Comparison of ENCODE assay signal across 9 mouse cellular contexts in genomic region chr11:108961651-108962065, GRCm38 (mm10). TPM values are rescaled to one million over a fixed set of nuclear protein-coding genes. Genes with fewer than 3 reads are reported as not detected.
A peak's percentile ranks its signal among the peaks of the same experiment; 100 is the strongest.
DNase-seq lines count a peak whose midpoint lies in the region; ATAC-seq lines count a peak whose summit lies in the region.
"Had no signal": no experiment of that assay in that cellular context is flagged by ENCODE, and none has a peak within 500 bp of the region (broad histone marks: within the 10 kb centered on the region; RNA-seq: fewer than 3 reads in every experiment).

No protein-coding gene starts in this region.

- no peaks in the 10 kb centered on the region for H3K9me3 ChIP-seq in forebrain, embryonic 10.5 days
- no peaks in the 10 kb centered on the region for H3K9me3 ChIP-seq in forebrain, embryonic 15.5 days
- H3K9me3 ChIP-seq in hindbrain, embryonic 16.5 days (ENCODE audit: control insufficient read depth, low read length): no peaks in the 10 kb centered on the region
- no peaks in the 10 kb centered on the region for H3K9me3 ChIP-seq in midbrain, embryonic 11.5 days (ENCODE audit: control insufficient read depth, low read length)

- ATAC-seq in forebrain, embryonic 15.5 days (replicated peaks): no peak
- ATAC-seq in hindbrain, embryonic 16.5 days: no peak
- no peak for ATAC-seq in midbrain, embryonic 11.5 days (ENCODE audit: low FRiP score)

- H3K4me1 ChIP-seq in forebrain, embryonic 10.5 days: peaks cover 33% of the 10 kb centered on the region
- no peaks in the 10 kb centered on the region for H3K4me1 ChIP-seq in forebrain, embryonic 15.5 days
- H3K4me1 ChIP-seq in hindbrain, embryonic 16.5 days (ENCODE audit: control insufficient read depth, insufficient read depth, low read depth, low read length): peaks cover 8% of the 10 kb centered on the region; the same call in 1 of the 2 replicates
- peaks cover 6% of the 10 kb centered on the region; the same call in 1 of the 2 replicates for H3K4me1 ChIP-seq in midbrain, embryonic 11.5 days (ENCODE audit: control insufficient read depth, insufficient read depth, low read length)

- H3K36me3 ChIP-seq in forebrain, embryonic 10.5 days (replicated peaks): no peaks in the 10 kb centered on the region
- H3K36me3 ChIP-seq in forebrain, embryonic 15.5 days: no peaks in the 10 kb centered on the region
- H3K36me3 ChIP-seq in hindbrain, embryonic 16.5 days (ENCODE audit: control insufficient read depth, insufficient read depth, low read length): no peaks in the 10 kb centered on the region
- H3K36me3 ChIP-seq in midbrain, embryonic 11.5 days (ENCODE audit: control insufficient read depth, insufficient read depth, low read length): no peaks in the 10 kb centered on the region

- no peaks in the 10 kb centered on the region for H3K27me3 ChIP-seq in forebrain, embryonic 10.5 days (ENCODE audit: poor library complexity, severe bottlenecking)
- no peaks in the 10 kb centered on the region for H3K27me3 ChIP-seq in forebrain, embryonic 15.5 days
- no peaks in the 10 kb centered on the region for H3K27me3 ChIP-seq in hindbrain, embryonic 16.5 days (replicated peaks; ENCODE audit: control insufficient read depth, insufficient read depth, low read length)
- H3K27me3 ChIP-seq in midbrain, embryonic 11.5 days (ENCODE audit: control insufficient read depth, insufficient read depth, low read length): no peaks in the 10 kb centered on the region

- H3K9ac ChIP-seq in forebrain, embryonic 15.5 days (replicated peaks): no peak overlapping the region
- no peak overlapping the region for H3K9ac ChIP-seq in hindbrain, embryonic 16.5 days (ENCODE audit: low read depth, low read length)
- no peak overlapping the region for H3K9ac ChIP-seq in midbrain, embryonic 11.5 days (ENCODE audit: low read length)

- peak overlapping the region; percentile 20 for H3K4me3 ChIP-seq in forebrain, embryonic 10.5 days
- no peak overlapping the region for H3K4me3 ChIP-seq in forebrain, embryonic 15.5 days
- no peak overlapping the region for H3K4me3 ChIP-seq in hindbrain, embryonic 16.5 days (ENCODE audit: low read length)
- H3K4me3 ChIP-seq in midbrain, embryonic 11.5 days (ENCODE audit: low read depth, low read length): no peak overlapping the region

- WGBS in forebrain, embryonic 10.5 days: 4% methylated on average over 11 of the region's 11 CpGs
- WGBS in forebrain, embryonic 15.5 days: 3% methylated on average over 11 of the region's 11 CpGs
- WGBS in hindbrain, embryonic 16.5 days: 5% methylated on average over 11 of the region's 11 CpGs
- WGBS in midbrain, embryonic 11.5 days: 2% methylated on average over 11 of the region's 11 CpGs

- no peak overlapping the region for H3K4me2 ChIP-seq in forebrain, embryonic 15.5 days (replicated peaks)
- peak overlapping the region; percentile 3; the same call in 1 of the 2 replicates for H3K4me2 ChIP-seq in hindbrain, embryonic 16.5 days (ENCODE audit: low read length)
- peak overlapping the region; percentile 33; the same call in 1 of the 2 replicates for H3K4me2 ChIP-seq in midbrain, embryonic 11.5 days

- no peak for DNase-seq in forebrain, embryonic 10.5 days (ENCODE audit: extremely low spot score, low spot score)
- DNase-seq in embryo, embryonic 10.5 days (ENCODE audit: low spot score): peak; percentile 67
- peak; percentile 90 for DNase-seq in midbrain, embryonic 11.5 days (ENCODE audit: low spot score, missing footprints)
- no peak for DNase-seq in thymus, adult 18-20 months
- DNase-seq in layer of hippocampus, adult 9-11 months: no peak
- no peak for DNase-seq in left cerebral cortex, adult 9 months (ENCODE audit: low spot score in 2 of 2)
- DNase-seq: heart, postnatal 14 days had no signal

- H3K27ac ChIP-seq in forebrain, embryonic 10.5 days: peak overlapping the region; percentile 79; the same call in 1 of the 2 replicates
- H3K27ac ChIP-seq in forebrain, embryonic 15.5 days (replicated peaks): no peak overlapping the region
- H3K27ac ChIP-seq in hindbrain, embryonic 16.5 days (ENCODE audit: low read depth, low read length): no peak overlapping the region
- H3K27ac ChIP-seq in midbrain, embryonic 11.5 days (ENCODE audit: low read depth, low read length): no peak overlapping the region

RNA-seq across cellular contexts. Expression of gene Axin2, which starts 41.5 kb away (rescaled TPM):
- polyA plus RNA-seq in forebrain, embryonic 10.5 days (2016; fragmentation: Nextera tagmentation; extraction: Ambion mirVana): 12.8 and 14.3 TPM in 2 replicates
- 6.6 and 6.7 TPM in 2 replicates for polyA plus RNA-seq in forebrain, embryonic 15.5 days (2015; fragmentation: Nextera tagmentation; extraction: Ambion mirVana)
- 7.2 and 7.7 TPM in 2 replicates for polyA plus RNA-seq in hindbrain, embryonic 16.5 days (2015; fragmentation: Nextera tagmentation; extraction: Ambion mirVana)
- polyA plus RNA-seq in midbrain, embryonic 11.5 days (2014; fragmentation: Nextera tagmentation; extraction: Ambion mirVana): 20.8 and 23.1 TPM in 2 replicates

Comparison
In these comparisons a context has a peak if more than half of its experiments do, and no peak if none do; other contexts are left out.
1. DNase-seq: peak in embryo, embryonic 10.5 days (single experiment) and midbrain, embryonic 11.5 days (single experiment); none in forebrain, embryonic 10.5 days (single experiment), thymus, adult 18-20 months (0 of 2), layer of hippocampus, adult 9-11 months (single experiment) and left cerebral cortex, adult 9 months (0 of 2).